In genomic region chr19:46327531-46328064, GRCm38 (mm10) we compare ENCODE assay signal across 1 mouse cellular context.
TF ChIP-seq lines count a peak whose summit lies in the region.

No protein-coding gene starts in this region.

TF ChIP-seq in CH12.LX, 34 proteins besides CTCF, POLR2A, EP300 and RAD21:
- TF ChIP-seq MXI1 (IDR thresholded peaks at IDR 0.05; ENCODE audit: low read depth, low read length), result 0 out of 2 replicates have a peak, but pooled peaks have one; percentile 4
- no peak for TF ChIP-seq ELF1 (IDR thresholded peaks at IDR 0.05; ENCODE audit: low read depth, low read length)
